Mouse (Mus musculus) heart, embryonic 12.5 days (tissue): Measurements from ENCODE around the gene Dlx6. TPM values are rescaled to one million over a fixed set of nuclear protein-coding genes. Genes with fewer than 3 reads are reported as not detected.

Source experiments
- ATAC-seq: fragments of 200-750 bp; cut with Nextera tagmentation; 2 replicates; pipeline ENCODE4 v1.8.0; 2017; ENCODE audit warnings: moderate TSS enrichment, moderate library complexity; ENCODE audit not compliant: insufficient number of reproducible peaks, low FRiP score
- H3K27ac ChIP-seq: fragments of 300-500 bp; sonication (generic); 2 replicates; pipeline ENCODE4 v1.5.1; 2016; ENCODE audit warnings: mild to moderate bottlenecking, moderate library complexity; ENCODE audit not compliant: poor library complexity, severe bottlenecking
- H3K27me3 ChIP-seq: fragments of 300-500 bp; sonication (generic); replicated peaks from 2 replicates; pipeline ENCODE4 v1.6.1; 2016; ENCODE audit warnings: mild to moderate bottlenecking, moderate library complexity
- H3K36me3 ChIP-seq: fragments of 300-500 bp; sonication (generic); 2 replicates; pipeline ENCODE4 v1.6.1; 2016; ENCODE audit warnings: mild to moderate bottlenecking, moderate library complexity
- H3K4me1 ChIP-seq: fragments of 300-500 bp; sonication (generic); replicated peaks from 2 replicates; pipeline ENCODE4 v1.6.1; 2016; ENCODE audit warnings: mild to moderate bottlenecking
- H3K4me2 ChIP-seq: fragments of 300-500 bp; sonication (generic); 2 replicates; pipeline ENCODE4 v1.6.1; 2016; ENCODE audit warnings: mild to moderate bottlenecking, moderate library complexity
- H3K4me3 ChIP-seq: fragments of 300-500 bp; sonication (generic); 2 replicates; pipeline ENCODE4 v1.5.1; 2016; ENCODE audit warnings: mild to moderate bottlenecking
- H3K9ac ChIP-seq: fragments of 300-500 bp; sonication (generic); 2 replicates; pipeline ENCODE4 v1.6.1; 2016; ENCODE audit warnings: mild to moderate bottlenecking, moderate library complexity
- H3K9me3 ChIP-seq: fragments of 300-500 bp; sonication (generic); replicated peaks from 2 replicates; pipeline ENCODE4 v1.6.1; 2016; ENCODE audit warnings: mild to moderate bottlenecking, moderate library complexity
- WGBS: fragments of 180-500 bp; shearing (Covaris S2); methylation state at CpG from one replicate; pipeline ENCODE4 v1.1.7; 2016; 5-methylcytosine and 5-hydroxymethylcytosine counted together
- polyA plus RNA-seq: library from polyadenylated mRNA; unstranded; fragments of >200 nt; fragmentation: Nextera tagmentation; extraction: Ambion mirVana; gene quantifications from 2 replicates; pipeline ENCODE4 v1.2.1, GENCODE M21; 2016

The Dlx6 gene
- polyA plus RNA-seq, 1 experiment from 2014 or later = not detected

DNA sequence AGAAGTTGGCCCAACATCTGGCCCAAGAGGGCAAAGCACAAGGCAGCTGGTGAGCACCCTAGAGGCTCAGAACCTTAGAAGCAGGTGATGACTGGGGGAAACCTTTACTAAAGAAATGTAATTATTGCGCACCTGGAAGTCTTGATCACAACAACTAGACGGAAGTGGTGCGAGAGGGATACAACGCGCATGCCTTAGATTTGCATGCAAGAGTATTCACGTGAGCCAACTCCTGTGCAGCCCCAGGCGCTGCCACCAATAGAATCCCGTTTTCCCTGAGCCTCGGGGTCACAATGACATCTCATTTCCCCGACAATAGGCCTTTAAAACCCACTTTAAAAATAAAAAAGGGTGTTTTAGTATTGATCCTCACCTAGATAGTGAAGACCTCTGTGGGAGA is 12.0 kb upstream of the Dlx6 start:
- Histone ChIP-seq H3K9ac (no peak overlapping the region), H3K27me3 (peaks cover 81% of the 10 kb centered on the region), H3K4me3 (no peak overlapping the region), H3K27ac (no peak overlapping the region), H3K4me1 (0 out of 2 replicates have a peak, but pooled peaks cover 4% of the 10 kb centered on the region), H3K9me3 (no peaks in the 10 kb centered on the region; the same call in 1 of the 2 replicates), H3K4me2 (no peak overlapping the region), H3K36me3 (no peaks in the 10 kb centered on the region)
- no peak for ATAC-seq
- WGBS = 4% methylated on average over 10 of the region's 10 CpGs

DNA sequence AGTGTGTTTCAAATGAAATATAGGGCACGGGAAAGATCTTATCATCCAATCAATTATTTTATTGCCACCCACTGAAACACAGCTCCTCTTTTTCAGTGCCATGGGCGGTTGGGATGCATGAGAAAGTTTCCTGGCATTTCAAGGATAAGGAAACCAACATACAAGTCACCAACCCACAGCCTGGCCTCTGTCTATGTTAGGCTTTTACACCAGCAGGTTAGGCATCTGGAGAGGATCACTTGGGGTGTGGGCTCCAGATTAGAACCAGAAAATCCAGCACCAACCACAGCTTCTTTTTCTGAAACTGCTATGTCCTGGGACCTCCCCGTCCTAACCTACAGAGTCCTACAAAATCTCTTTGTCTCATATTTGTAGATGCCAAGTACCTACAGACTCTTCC is 10.2 kb upstream of the Dlx6 start:
- Histone ChIP-seq H3K27ac (no peak overlapping the region), H3K4me3 (no peak overlapping the region), H3K4me2 (no peak overlapping the region), H3K9ac (no peak overlapping the region), H3K4me1 (0 out of 2 replicates have a peak, but pooled peaks cover 4% of the 10 kb centered on the region), H3K27me3 (peaks cover 80% of the 10 kb centered on the region), H3K36me3 (no peaks in the 10 kb centered on the region), H3K9me3 (no peaks in the 10 kb centered on the region; the same call in 1 of the 2 replicates)
- no peak for ATAC-seq
- WGBS = 23% methylated on average over 3 of the region's 3 CpGs

- no peak for ATAC-seq
- 5% methylated on average over 9 of the region's 9 CpGs for WGBS
- no peak overlapping the region for H3K9ac ChIP-seq
- H3K27me3 ChIP-seq = peaks cover 85% of the 10 kb centered on the region
- no peak overlapping the region for H3K27ac ChIP-seq
- no peak overlapping the region for H3K4me2 ChIP-seq
- no peaks in the 10 kb centered on the region for H3K36me3 ChIP-seq
- 0 out of 2 replicates have a peak, but pooled peaks cover 4% of the 10 kb centered on the region for H3K4me1 ChIP-seq
- no peak overlapping the region for H3K4me3 ChIP-seq
- H3K9me3 ChIP-seq = no peaks in the 10 kb centered on the region; the same call in 1 of the 2 replicates
Observed at GRCm38 (mm10) chr6:6854176-6854575, 9.0 kb upstream of the Dlx6 start.

DNA sequence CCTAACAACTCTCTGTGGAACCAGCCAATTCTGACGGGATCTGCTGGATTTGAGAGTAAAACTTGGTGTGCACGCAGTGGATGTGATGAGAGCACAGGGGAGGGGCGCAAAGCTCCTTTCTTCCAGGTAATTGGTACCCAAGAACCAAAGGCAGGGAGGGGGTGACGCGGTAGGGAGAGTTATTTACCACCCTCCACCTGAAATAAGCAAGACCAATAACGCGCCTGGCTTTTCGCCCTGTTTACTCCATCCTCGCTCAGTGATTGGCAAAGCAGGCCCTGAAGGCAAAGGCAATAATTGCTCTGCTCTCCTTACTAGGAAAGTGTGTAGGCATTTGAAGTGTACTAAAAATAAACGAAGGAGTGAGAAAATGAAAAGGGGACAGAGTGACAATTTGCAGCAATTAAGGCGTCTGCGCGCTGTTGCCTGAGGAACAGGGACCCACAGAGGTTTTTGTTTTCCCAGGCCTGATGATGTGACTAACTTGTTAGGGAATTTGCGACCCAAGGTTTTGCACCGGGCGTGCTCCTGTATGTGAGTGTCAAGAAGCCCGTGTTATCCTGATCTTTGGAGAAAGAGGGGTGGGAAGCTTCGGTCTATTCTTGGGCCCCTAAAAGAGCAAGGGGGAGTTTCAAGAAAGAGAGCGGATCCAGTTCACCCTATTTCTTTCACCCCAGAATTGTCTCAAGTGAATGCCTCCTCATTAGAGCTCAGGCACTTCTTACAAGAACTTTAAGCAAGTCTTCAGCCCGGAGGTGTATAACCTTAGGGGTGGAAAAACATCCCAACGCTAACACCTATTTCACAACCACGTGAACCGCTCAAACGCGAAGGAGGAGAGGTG is 8.0 kb upstream of the Dlx6 start:
- H3K4me1 ChIP-seq = peaks cover 10% of the 10 kb centered on the region
- ATAC-seq = no peak
- no peak overlapping the region for H3K4me2 ChIP-seq
- 1% methylated on average over 25 of the region's 25 CpGs for WGBS
- peaks cover 92% of the 10 kb centered on the region for H3K27me3 ChIP-seq
- H3K9ac ChIP-seq = no peak overlapping the region
- H3K27ac ChIP-seq = no peak overlapping the region
- H3K36me3 ChIP-seq = no peaks in the 10 kb centered on the region
- H3K9me3 ChIP-seq = no peaks in the 10 kb centered on the region; the same call in 1 of the 2 replicates
- no peak overlapping the region for H3K4me3 ChIP-seq

DNA sequence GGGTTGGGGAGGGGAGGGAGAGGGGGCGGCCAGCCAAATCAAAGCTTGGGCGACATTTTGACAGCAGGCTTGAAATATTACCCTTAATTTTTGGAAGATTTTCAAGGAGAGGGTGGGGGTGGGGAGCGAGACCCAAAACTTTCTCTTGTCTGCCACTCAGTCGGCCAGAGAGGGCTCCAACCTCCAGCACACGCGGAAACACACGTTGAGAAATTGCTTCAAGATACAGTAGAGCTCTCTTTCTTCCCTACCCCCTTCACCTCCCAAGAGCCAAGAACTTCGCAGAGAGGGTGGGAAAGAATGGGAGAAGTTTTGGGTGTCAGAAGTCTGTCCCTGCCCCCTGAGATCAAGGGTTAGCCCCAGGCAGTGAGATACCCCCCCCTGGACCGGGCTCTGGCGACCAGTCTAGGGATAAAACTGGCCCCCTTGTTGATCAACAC is 7.4 kb upstream of the Dlx6 start:
- no peaks in the 10 kb centered on the region; the same call in 1 of the 2 replicates for H3K9me3 ChIP-seq
- no peak overlapping the region for H3K4me2 ChIP-seq
- WGBS = 2% methylated on average over 10 of the region's 10 CpGs
- no peak overlapping the region for H3K27ac ChIP-seq
- H3K36me3 ChIP-seq = no peaks in the 10 kb centered on the region
- peaks cover 12% of the 10 kb centered on the region for H3K4me1 ChIP-seq
- H3K9ac ChIP-seq = no peak overlapping the region
- H3K4me3 ChIP-seq = no peak overlapping the region
- ATAC-seq = no peak
- peaks cover 90% of the 10 kb centered on the region for H3K27me3 ChIP-seq

DNA sequence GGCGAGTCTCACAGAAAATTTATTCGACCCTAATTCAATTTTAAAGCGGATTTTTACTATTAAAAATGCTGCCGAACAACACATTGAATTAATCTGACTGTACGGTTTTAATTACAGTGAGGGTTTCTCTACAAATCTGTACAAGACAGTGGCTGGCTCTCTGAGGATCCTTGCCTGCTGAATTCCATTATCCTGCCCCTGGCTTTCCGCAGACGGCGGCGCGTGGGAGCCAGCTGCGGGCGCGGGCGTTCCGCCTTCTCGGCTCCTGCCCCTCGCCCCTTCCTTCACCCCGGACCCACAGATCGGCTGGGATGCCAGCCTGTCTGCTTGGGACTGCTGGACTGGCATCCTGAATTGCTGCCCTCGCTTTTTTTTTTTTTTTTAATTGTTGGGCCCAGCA is 6.8 kb upstream of the Dlx6 start:
- no peaks in the 10 kb centered on the region; the same call in 1 of the 2 replicates for H3K9me3 ChIP-seq
- H3K4me3 ChIP-seq = no peak overlapping the region
- H3K4me1 ChIP-seq = peaks cover 16% of the 10 kb centered on the region
- peaks cover 88% of the 10 kb centered on the region for H3K27me3 ChIP-seq
- ATAC-seq = no peak
- under 1% methylated on average over 20 of the region's 20 CpGs for WGBS
- no peaks in the 10 kb centered on the region for H3K36me3 ChIP-seq
- no peak overlapping the region for H3K4me2 ChIP-seq
- no peak overlapping the region for H3K9ac ChIP-seq
- H3K27ac ChIP-seq = no peak overlapping the region

DNA sequence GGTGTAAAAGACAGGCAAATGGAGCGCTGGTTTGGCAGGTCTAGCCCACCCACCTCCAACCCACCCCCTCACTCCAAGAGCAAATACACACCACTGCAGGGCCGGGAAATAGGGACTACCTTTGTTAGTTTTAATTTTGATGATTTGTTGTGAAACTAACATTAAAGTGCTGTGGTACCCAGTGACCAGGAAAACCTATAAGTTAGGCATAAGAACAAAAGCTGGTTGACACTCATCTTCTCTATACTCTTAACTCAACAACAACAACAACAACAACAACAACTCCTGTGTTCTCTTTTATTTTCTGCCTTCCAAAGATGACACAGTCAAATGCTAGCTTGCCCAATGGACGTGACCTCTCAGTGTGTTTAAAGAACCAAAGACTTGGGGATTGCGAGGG is 6.3 kb upstream of the Dlx6 start:
- no peak overlapping the region for H3K4me3 ChIP-seq
- H3K4me2 ChIP-seq = no peak overlapping the region
- H3K36me3 ChIP-seq = no peaks in the 10 kb centered on the region
- no peak overlapping the region for H3K27ac ChIP-seq
- H3K4me1 ChIP-seq = peaks cover 16% of the 10 kb centered on the region
- no peaks in the 10 kb centered on the region; the same call in 1 of the 2 replicates for H3K9me3 ChIP-seq
- 3% methylated on average over 4 of the region's 4 CpGs for WGBS
- no peak for ATAC-seq
- H3K9ac ChIP-seq = no peak overlapping the region
- H3K27me3 ChIP-seq = peaks cover 84% of the 10 kb centered on the region

- H3K4me3 ChIP-seq = no peak overlapping the region
- no peak overlapping the region for H3K27ac ChIP-seq
- H3K27me3 ChIP-seq = peaks cover 83% of the 10 kb centered on the region
- 9% methylated on average over 2 of the region's 2 CpGs for WGBS
- no peaks in the 10 kb centered on the region for H3K36me3 ChIP-seq
- no peak overlapping the region for H3K9ac ChIP-seq
- H3K4me1 ChIP-seq = peaks cover 22% of the 10 kb centered on the region
- H3K9me3 ChIP-seq = no peaks in the 10 kb centered on the region
- ATAC-seq = no peak
- no peak overlapping the region for H3K4me2 ChIP-seq
Observed at GRCm38 (mm10) chr6:6857766-6858165, 5.4 kb upstream of the Dlx6 start.

DNA sequence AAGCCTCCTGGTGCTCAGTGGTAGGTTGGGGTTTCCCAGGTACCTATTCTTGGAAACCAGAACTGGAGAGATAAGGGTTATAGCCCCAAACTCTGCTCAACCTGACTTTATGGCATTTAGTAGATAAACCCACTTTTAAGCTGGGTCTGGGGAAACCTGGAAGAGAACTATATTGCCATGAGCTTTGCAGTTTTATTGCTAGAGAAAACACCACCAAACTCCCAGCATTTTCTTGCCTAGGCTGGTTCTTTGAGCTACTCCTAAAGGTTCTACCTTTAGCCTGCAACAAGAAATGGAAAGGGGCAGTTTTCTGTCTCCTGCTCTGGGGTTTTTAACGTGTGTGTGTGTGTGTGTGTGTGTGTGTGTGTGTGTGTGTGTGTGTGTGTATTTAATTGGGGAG is 4.6 kb upstream of the Dlx6 start:
- H3K27me3 ChIP-seq = peaks cover 81% of the 10 kb centered on the region
- ATAC-seq = no peak
- no peak overlapping the region for H3K4me2 ChIP-seq
- WGBS = 0% methylated on average over 1 of the region's 1 CpGs
- no peak overlapping the region for H3K4me3 ChIP-seq
- peaks cover 23% of the 10 kb centered on the region for H3K4me1 ChIP-seq
- no peaks in the 10 kb centered on the region for H3K36me3 ChIP-seq
- no peak overlapping the region for H3K27ac ChIP-seq
- no peak overlapping the region for H3K9ac ChIP-seq
- H3K9me3 ChIP-seq = no peaks in the 10 kb centered on the region

GRCm38 (mm10) chr6:6859111-6859949 is 3.8 kb upstream of the Dlx6 start:
- H3K27me3 ChIP-seq = peaks cover 81% of the 10 kb centered on the region

DNA sequence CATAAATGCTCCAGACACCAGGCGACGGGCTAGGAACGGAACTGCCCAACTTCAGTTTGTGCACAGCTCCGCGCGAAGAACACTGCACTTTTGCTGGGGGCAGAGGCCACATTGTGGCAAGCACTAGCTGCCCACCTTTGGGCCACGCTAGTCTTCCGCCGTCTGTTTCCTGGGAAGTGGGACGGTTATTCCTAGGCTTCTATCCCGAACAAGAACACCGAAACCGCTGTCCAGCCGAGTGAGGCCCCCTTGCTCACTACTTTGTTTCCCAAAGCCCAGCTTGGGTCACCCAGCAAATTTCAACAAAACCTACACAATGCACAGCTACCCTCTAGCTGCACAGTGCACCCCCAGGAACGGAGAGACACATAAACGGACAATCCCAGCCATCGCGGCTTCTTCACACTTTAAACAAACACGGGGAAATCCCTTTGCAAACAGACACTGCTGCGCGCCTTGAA is 3.2 kb upstream of the Dlx6 start:
- H3K4me2 ChIP-seq = peak overlapping the region; percentile 60
- no peak overlapping the region for H3K9ac ChIP-seq
- no peaks in the 10 kb centered on the region for H3K9me3 ChIP-seq
- H3K4me3 ChIP-seq = peak overlapping the region; percentile 24
- H3K36me3 ChIP-seq = no peaks in the 10 kb centered on the region
- H3K27ac ChIP-seq = no peak overlapping the region
- ATAC-seq = no peak
- peaks cover 76% of the 10 kb centered on the region for H3K27me3 ChIP-seq
- under 1% methylated on average over 21 of the region's 21 CpGs for WGBS
- H3K4me1 ChIP-seq = peaks cover 32% of the 10 kb centered on the region

More at GRCm38 (mm10) chr6:6859111-6859949, 3.8 kb upstream of the Dlx6 start:
- Histone ChIP-seq H3K4me3 (peak overlapping the region; percentile 24), H3K4me2 (peak overlapping the region; percentile 60), H3K9me3 (no peaks in the 10 kb centered on the region), H3K9ac (no peak overlapping the region), H3K36me3 (no peaks in the 10 kb centered on the region), H3K27ac (no peak overlapping the region), H3K4me1 (peaks cover 28% of the 10 kb centered on the region)
- no peak for ATAC-seq
- under 1% methylated on average over 19 of the region's 19 CpGs for WGBS
